Mouse (Mus musculus) CD4-positive helper T cell, adult 2 months (primary cell): Measurements from ENCODE around the gene Sgpp2.

Source experiments
- DNase-seq: peaks from one replicate; pipeline ENCODE4 v3.0.0-alpha.2; 2012; ENCODE audit warnings: low read depth, missing footprints, low spot score

The Sgpp2 gene

GRCm38 (mm10) chr1:78310021-78310752 is at the start of gene Sgpp2:
Gene Sgpp2 (plus strand): TSS chr1:78310345.
- no peak for DNase-seq

- DNase-seq = no peak
Observed at GRCm38 (mm10) chr1:78267519-78267918, 42.6 kb upstream of the Sgpp2 start.

GRCm38 (mm10) chr1:78272915-78273314 is 37.2 kb upstream of the Sgpp2 start:
- DNase-seq = no peak

GRCm38 (mm10) chr1:78279128-78279527 is 31.0 kb upstream of the Sgpp2 start:
- DNase-seq = no peak

GRCm38 (mm10) chr1:78292397-78292796 is 17.7 kb upstream of the Sgpp2 start:
- no peak for DNase-seq

GRCm38 (mm10) chr1:78299670-78300225 is 10.4 kb upstream of the Sgpp2 start:
- no peak for DNase-seq

- no peak for DNase-seq
Observed at GRCm38 (mm10) chr1:78308688-78309087, 1.5 kb upstream of the Sgpp2 start.

GRCm38 (mm10) chr1:78309280-78309679 is 865 bp upstream of the Sgpp2 start:
- no peak for DNase-seq

- DNase-seq = no peak
Observed at GRCm38 (mm10) chr1:78310861-78311341, 756 bp downstream of the Sgpp2 start.

GRCm38 (mm10) chr1:78311482-78311881 is 1.3 kb downstream of the Sgpp2 start:
- DNase-seq = no peak

- no peak for DNase-seq
Observed at GRCm38 (mm10) chr1:78312917-78313316, 2.8 kb downstream of the Sgpp2 start.

GRCm38 (mm10) chr1:78313961-78314360 is 3.8 kb downstream of the Sgpp2 start:
- no peak for DNase-seq

- DNase-seq = no peak
Observed at GRCm38 (mm10) chr1:78318089-78318760, 8.1 kb downstream of the Sgpp2 start.

GRCm38 (mm10) chr1:78320291-78320690 is 10.1 kb downstream of the Sgpp2 start:
- no peak for DNase-seq

GRCm38 (mm10) chr1:78322098-78322778 is 12.1 kb downstream of the Sgpp2 start:
- no peak for DNase-seq

- DNase-seq = no peak
Observed at GRCm38 (mm10) chr1:78322844-78323243, 12.7 kb downstream of the Sgpp2 start.

GRCm38 (mm10) chr1:78324044-78324443 is 13.9 kb downstream of the Sgpp2 start:
- no peak for DNase-seq

- no peak for DNase-seq
Observed at GRCm38 (mm10) chr1:78325851-78326250, 15.7 kb downstream of the Sgpp2 start.

- DNase-seq = no peak
Observed at GRCm38 (mm10) chr1:78328646-78329045, 18.5 kb downstream of the Sgpp2 start.

GRCm38 (mm10) chr1:78329861-78330260 is 19.7 kb downstream of the Sgpp2 start:
- DNase-seq = no peak

GRCm38 (mm10) chr1:78330620-78331158 is 20.5 kb downstream of the Sgpp2 start:
- DNase-seq = no peak

GRCm38 (mm10) chr1:78337726-78338125 is 27.6 kb downstream of the Sgpp2 start:
- DNase-seq = no peak
